Mouse (Mus musculus): ENCODE measurements around the gene Arhgap32.
"Not testable (repeated sequence)": the region's sequence is repeated elsewhere in the genome, so short reads cannot be mapped to it uniquely, and the experiment has no call there.

The Arhgap32 gene

GRCm38 (mm10) chr9:32137697-32138426 lies 21.9 kb downstream of the Arhgap32 start:
- no peak for DNase-seq (ENCODE audit: low spot score in 2 of 2)

DNA sequence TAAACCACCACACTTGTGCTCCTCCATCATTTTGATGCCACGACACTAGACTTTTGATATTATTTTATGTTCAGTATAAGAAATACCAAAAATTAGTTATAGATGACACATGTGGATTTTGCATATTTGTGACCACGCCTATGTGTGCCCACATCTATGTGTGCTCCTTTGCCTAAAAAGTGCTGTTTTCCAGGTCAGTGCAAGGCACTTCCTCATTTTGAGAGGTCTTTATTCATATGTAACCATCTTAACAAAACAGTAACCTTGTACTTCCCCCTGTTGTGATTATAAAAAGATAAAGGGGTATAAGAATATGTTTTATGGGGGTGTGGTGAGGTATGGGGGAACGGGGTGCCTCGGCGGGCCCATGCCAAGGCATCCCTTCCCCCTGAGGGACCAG lies 22.7 kb downstream of the Arhgap32 start:
- DNase-seq (ENCODE audit: low spot score in 2 of 2): peak in 1 of 2 experiments; percentile 15

GRCm38 (mm10) chr9:32139641-32140040 lies 23.7 kb downstream of the Arhgap32 start:
- DNase-seq (ENCODE audit: low spot score in 2 of 2): no peak

DNA sequence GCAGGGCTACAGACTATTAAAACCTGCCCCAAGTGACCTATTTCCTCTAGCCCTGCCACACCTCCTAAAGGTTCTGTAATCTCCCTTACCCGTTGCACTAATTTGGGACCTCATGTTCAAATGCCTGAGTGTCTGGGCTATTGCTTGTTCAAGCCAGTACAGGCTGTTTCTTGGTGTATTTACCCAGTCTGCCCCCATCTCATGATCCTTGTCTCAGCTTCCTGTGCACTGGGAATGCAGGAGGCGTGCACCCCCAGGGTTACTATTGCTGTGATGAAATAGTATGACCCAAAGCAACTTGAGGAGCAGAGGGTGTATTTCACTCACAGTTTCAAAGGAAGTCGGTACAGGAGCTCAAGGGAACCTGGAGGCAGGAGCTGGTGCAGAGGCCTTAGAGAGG lies 26.9 kb downstream of the Arhgap32 start:
- no peak for DNase-seq (ENCODE audit: low spot score in 2 of 2)

- DNase-seq (ENCODE audit: low spot score in 2 of 2): no peak
Observed at GRCm38 (mm10) chr9:32143451-32143850, 27.5 kb downstream of the Arhgap32 start.

DNA sequence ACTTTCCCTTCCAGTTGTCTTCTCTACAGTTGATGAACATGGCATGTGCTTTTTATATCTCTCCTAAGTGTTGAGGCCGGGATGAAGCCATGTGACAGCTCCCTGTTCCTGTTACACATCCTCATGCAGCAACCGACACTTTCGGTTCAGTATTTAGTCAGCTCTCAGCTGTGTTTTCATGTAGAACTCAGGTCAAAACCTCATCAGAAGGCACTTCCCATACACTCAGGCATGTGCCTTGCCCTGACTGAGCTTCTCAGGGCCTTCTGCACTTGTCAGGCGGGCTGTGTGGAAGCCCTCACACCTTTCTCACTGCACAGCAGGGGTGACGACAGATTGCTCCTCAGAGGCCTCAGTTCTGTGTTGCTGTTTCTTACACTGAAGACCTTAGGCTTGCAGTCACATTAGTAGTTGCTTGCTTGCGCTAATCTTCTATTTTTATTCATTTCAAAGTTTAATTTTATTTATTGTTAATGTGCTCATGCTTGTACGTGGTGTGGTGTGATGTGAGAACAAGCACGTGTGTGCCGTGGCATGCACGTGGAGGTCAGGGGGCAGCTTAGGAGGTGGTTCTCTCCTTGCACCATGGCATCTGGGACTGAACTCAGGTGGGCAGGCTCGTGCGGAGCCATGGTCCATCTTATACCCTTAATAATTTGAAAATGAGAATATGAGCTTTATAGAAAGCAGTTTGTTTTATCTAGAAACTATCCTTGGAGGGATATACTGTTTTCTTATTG lies 30.5 kb downstream of the Arhgap32 start:
- peak in 1 of 2 experiments; percentile 2 for DNase-seq (ENCODE audit: low spot score in 2 of 2)

- no peak for DNase-seq (ENCODE audit: low spot score in 2 of 2)
Observed at GRCm38 (mm10) chr9:32149241-32149640, 33.3 kb downstream of the Arhgap32 start.

- DNase-seq (ENCODE audit: low spot score in 2 of 2): peak; percentile 12 to 35
Observed at GRCm38 (mm10) chr9:32149836-32150642, 34.1 kb downstream of the Arhgap32 start.

GRCm38 (mm10) chr9:32154727-32155371 lies 38.9 kb downstream of the Arhgap32 start:
- no peak for DNase-seq (ENCODE audit: low spot score in 2 of 2)

GRCm38 (mm10) chr9:32156706-32157105 lies 40.8 kb downstream of the Arhgap32 start:
- no peak for DNase-seq (ENCODE audit: low spot score in 2 of 2)

- no peak for DNase-seq (ENCODE audit: low spot score in 2 of 2)
Observed at GRCm38 (mm10) chr9:32157201-32157600, 41.3 kb downstream of the Arhgap32 start.

DNA sequence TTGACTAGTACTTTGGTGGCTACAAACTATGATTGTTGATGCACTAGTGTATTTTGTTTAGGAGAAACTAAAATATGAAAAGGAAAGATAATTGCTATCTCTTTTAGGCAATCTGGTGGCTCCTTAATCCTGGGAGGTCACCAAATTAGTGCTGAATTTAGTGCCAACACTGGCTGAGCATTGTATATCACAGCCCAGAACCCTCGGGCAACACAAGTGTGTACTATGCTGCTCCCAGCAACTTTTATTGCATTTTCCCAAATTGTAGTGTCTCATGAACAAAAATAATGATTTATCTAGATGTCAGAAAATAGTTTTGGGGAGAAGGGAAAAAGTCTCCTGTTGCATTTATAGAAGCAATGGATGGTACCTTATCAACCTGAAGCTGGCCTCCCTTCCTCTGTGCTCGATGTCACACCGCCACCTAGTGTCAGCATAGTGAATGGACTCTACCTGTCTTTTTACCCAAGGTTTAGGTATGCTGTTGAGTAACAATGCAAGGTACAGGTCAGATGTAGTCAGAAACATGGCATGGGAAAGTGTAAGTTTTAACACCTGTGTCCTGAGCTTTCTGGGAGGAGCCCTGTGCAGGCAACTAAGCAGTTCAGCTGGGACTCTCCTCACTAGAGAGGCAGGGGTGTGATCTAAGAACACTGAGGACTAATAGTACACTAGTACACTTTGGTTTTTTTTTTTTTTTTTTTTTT lies 43.1 kb downstream of the Arhgap32 start:
- peak; percentile 34 to 60 for DNase-seq (ENCODE audit: low spot score in 2 of 2)

- DNase-seq (ENCODE audit: low spot score in 2 of 2): no peak
Observed at GRCm38 (mm10) chr9:32159724-32160123, 43.8 kb downstream of the Arhgap32 start.

- DNase-seq (ENCODE audit: low spot score in 2 of 2): no peak
Observed at GRCm38 (mm10) chr9:32162792-32163191, 46.9 kb downstream of the Arhgap32 start.

DNA sequence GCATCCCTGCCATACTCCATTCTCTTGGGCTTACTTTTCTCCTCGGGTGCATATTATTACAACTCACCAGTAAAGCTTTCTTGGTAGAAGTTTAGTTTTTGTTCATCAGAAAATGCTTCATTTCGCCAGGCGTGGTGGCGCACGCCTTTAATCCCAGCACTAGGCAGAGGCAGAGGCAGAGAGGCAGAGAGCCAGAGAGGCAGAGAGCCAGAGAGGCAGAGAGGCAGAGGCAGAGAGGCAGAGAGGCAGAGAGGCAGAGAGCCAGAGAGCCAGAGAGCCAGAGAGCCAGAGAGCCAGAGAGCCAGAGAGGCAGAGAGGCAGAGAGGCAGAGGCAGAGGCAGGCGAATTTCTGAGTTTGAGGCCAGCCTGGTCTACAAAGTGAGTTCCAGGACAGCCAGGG lies 47.9 kb downstream of the Arhgap32 start:
- not testable (repeated sequence) for DNase-seq (ENCODE audit: low spot score in 2 of 2)

- DNase-seq (ENCODE audit: low spot score in 2 of 2): no peak
Observed at GRCm38 (mm10) chr9:32168546-32169137, 52.7 kb downstream of the Arhgap32 start.

DNA sequence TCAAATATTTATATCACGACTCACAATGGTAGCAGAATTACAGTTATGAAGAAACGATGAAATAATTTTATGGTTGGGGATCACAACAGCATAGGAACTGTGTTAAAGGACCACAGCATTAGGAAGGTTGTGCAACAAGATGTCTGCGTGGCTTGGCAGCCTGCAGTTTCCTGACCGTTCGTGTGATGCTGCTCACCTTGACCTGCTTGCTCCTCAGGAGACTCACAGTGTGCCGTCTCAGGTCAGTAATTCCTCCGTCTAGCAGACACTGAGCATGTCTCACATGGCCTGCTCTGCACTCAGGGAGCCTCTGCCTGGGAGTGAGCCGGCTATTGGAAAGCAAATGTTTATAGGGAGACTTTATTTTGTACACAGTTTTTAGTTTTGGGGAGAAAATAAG lies 54.8 kb downstream of the Arhgap32 start:
- DNase-seq (ENCODE audit: low spot score in 2 of 2): no peak

DNA sequence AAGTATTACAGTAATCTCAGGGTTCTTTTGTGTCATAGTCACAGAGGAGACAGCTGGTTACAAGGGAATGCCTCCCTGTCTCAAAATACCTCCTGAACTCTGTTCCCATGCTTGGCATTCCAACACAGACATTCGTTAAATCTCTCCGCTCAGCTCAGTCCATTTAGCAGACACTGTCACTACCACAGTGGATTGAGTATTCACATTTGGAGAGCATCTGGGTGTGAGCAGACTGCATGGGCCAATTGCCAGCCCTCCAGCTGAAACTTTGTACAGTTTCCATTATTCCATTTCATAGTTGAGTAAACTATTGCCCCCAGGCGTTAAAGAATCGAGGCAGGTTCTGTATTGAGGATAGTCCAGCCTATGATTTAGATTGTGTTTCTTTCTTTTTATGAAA lies 60.7 kb downstream of the Arhgap32 start:
- DNase-seq (ENCODE audit: low spot score in 2 of 2): no peak

- DNase-seq (ENCODE audit: low spot score in 2 of 2): no peak
Observed at GRCm38 (mm10) chr9:32181170-32181569, 65.2 kb downstream of the Arhgap32 start.

GRCm38 (mm10) chr9:32186489-32186888 lies 70.6 kb downstream of the Arhgap32 start:
- no peak for DNase-seq (ENCODE audit: low spot score in 2 of 2)

All from natural killer cell, adult 2 months (primary cell).